Mouse (Mus musculus): ENCODE data around the gene Piwil4.

- no peak for TF ChIP-seq GATA1 (IDR thresholded peaks at IDR 0.05; ENCODE audit: low read depth, low read length)
- TF ChIP-seq GABPA (IDR thresholded peaks at IDR 0.05; ENCODE audit: low read depth, low read length) = no peak
- TF ChIP-seq POLR2A (IDR thresholded peaks at IDR 0.05; ENCODE audit: control insufficient read depth in 1 of 2, insufficient read depth in 1 of 2, low read depth in 1 of 2, low read length in 2 of 2, poor library complexity in 1 of 2) = no peak
- TF ChIP-seq MXI1 (IDR thresholded peaks at IDR 0.05; ENCODE audit: low read depth, low read length) = no peak
- TF ChIP-seq MAX (IDR thresholded peaks at IDR 0.05; ENCODE audit: low read length) = no peak
- TF ChIP-seq TCF12 (IDR thresholded peaks at IDR 0.05; ENCODE audit: low read depth, low read length) = no peak
- TF ChIP-seq CTCF (IDR thresholded peaks at IDR 0.05 in 2 of 3, conservative IDR thresholded peaks at IDR 0.05 in 1 of 3; ENCODE audit: control insufficient read depth in 1 of 3, insufficient read depth in 1 of 3, low read depth in 2 of 3, low read length in 3 of 3, poor library complexity in 1 of 3, severe bottlenecking in 1 of 3) = no peak
- no peak for TF ChIP-seq ETS1 (IDR thresholded peaks at IDR 0.05; ENCODE audit: low read depth, low read length)
- no peak for TF ChIP-seq NELFE (IDR thresholded peaks at IDR 0.05; ENCODE audit: low read depth, low read length)
- TF ChIP-seq HCFC1 (IDR thresholded peaks at IDR 0.05; ENCODE audit: low read depth, low read length) = no peak
Observed at GRCm38 (mm10) chr9:14674506-14674905, 66.0 kb downstream of the Piwil4 start.

Data from MEL (cell line).